Mouse (Mus musculus) limb, embryonic 11.5 days (tissue): ENCODE results near the gene Dnah5. TPM values are rescaled to one million over a fixed set of nuclear protein-coding genes. Genes with fewer than 3 reads are reported as not detected.

Experiments used
- ATAC-seq: fragments of 200-750 bp; cut with Nextera tagmentation; 2 replicates; pipeline ENCODE4 v1.8.0; 2017; ENCODE audit warnings: low read depth; ENCODE audit not compliant: insufficient number of reproducible peaks, low FRiP score, low TSS enrichment
- DNase-seq: peaks from one replicate; pipeline ENCODE4 v3.0.0-alpha.2; 2015; ENCODE audit warnings: low spot score
- H3K27ac ChIP-seq: fragments of 300-500 bp; sonication (generic); replicated peaks from 2 replicates; pipeline ENCODE4 v1.5.1; 2014; ENCODE audit warnings: low read depth, mild to moderate bottlenecking, low read length
- H3K27me3 ChIP-seq: fragments of 300-500 bp; sonication (generic); 2 replicates; pipeline ENCODE4 v1.6.1; 2014; ENCODE audit warnings: mild to moderate bottlenecking, low read length, mixed read lengths; ENCODE audit not compliant: control insufficient read depth, insufficient read depth
- H3K36me3 ChIP-seq: fragments of 300-500 bp; sonication (generic); 2 replicates; pipeline ENCODE4 v1.6.1; 2014; ENCODE audit warnings: mild to moderate bottlenecking, low read length, moderate library complexity, mixed read lengths; ENCODE audit not compliant: control insufficient read depth, insufficient read depth
- H3K4me1 ChIP-seq: fragments of 300-500 bp; sonication (generic); 2 replicates; pipeline ENCODE4 v1.6.1; 2014; ENCODE audit warnings: low read length, mixed read lengths; ENCODE audit not compliant: control insufficient read depth, insufficient read depth
- H3K4me2 ChIP-seq: fragments of 300-500 bp; sonication (generic); 2 replicates; pipeline ENCODE4 v1.6.1; 2014; ENCODE audit warnings: low read depth, mild to moderate bottlenecking, moderate library complexity; ENCODE audit not compliant: severe bottlenecking
- H3K4me3 ChIP-seq: fragments of 300-500 bp; sonication (generic); 2 replicates; pipeline ENCODE4 v1.5.1; 2014; ENCODE audit warnings: low read depth, low read length
- H3K9ac ChIP-seq: fragments of 300-500 bp; sonication (generic); 2 replicates; pipeline ENCODE4 v1.6.1; 2014; ENCODE audit warnings: mild to moderate bottlenecking, low read length
- H3K9me3 ChIP-seq: fragments of 300-500 bp; sonication (generic); 2 replicates; pipeline ENCODE4 v1.6.1; 2016; ENCODE audit warnings: low read length; ENCODE audit not compliant: control insufficient read depth
- WGBS: fragments of 180-500 bp; shearing (Covaris S2); extraction: QIAGEN DNeasy Blood & Tissue Kit; methylation state at CpG from one replicate; pipeline ENCODE4 v1.1.7; 2014; 5-methylcytosine and 5-hydroxymethylcytosine counted together
- polyA plus RNA-seq: library from polyadenylated mRNA; unstranded; fragments of >200 nt; fragmentation: Nextera tagmentation; extraction: Ambion mirVana; gene quantifications from 2 replicates; pipeline ENCODE4 v1.2.1, GENCODE M21; 2014

Gene Dnah5
- not detected in 2 replicates for polyA plus RNA-seq

- H3K27ac ChIP-seq = no peak within 1 kb of the TSS
- no peaks in the 10 kb centered on the region for H3K27me3 ChIP-seq
- no peak within 1 kb of the TSS for H3K4me3 ChIP-seq
- WGBS = 57% methylated on average over 20 of the region's 20 CpGs
- no peaks in the 10 kb centered on the region for H3K36me3 ChIP-seq
- no peaks in the 10 kb centered on the region for H3K4me1 ChIP-seq
- no peak within 1 kb of the TSS for H3K4me2 ChIP-seq
- DNase-seq = no peak
- H3K9ac ChIP-seq = no peak within 1 kb of the TSS
- no peak for ATAC-seq
- no peaks in the 10 kb centered on the region for H3K9me3 ChIP-seq
These were observed at the start of gene Dnah5 for GRCm38 (mm10) chr15:28203111-28204075. Gene Dnah5 (plus strand): TSS chr15:28203752.

GRCm38 (mm10) chr15:28154822-28155501, 48.6 kb upstream of the Dnah5 start:
- peak; percentile 72 for ATAC-seq
- peak overlapping the region; percentile 70 for H3K4me2 ChIP-seq
- H3K9ac ChIP-seq = 0 out of 2 replicates have a peak overlapping the region, but pooled peaks have one; percentile 35
- H3K27ac ChIP-seq = no peak overlapping the region
- DNase-seq = peak; percentile 74
- 7% methylated on average over 26 of the region's 27 CpGs for WGBS
- no peaks in the 10 kb centered on the region for H3K36me3 ChIP-seq
- no peaks in the 10 kb centered on the region for H3K9me3 ChIP-seq
- H3K4me1 ChIP-seq = 0 out of 2 replicates have a peak, but pooled peaks cover 2% of the 10 kb centered on the region
- no peaks in the 10 kb centered on the region for H3K27me3 ChIP-seq
- H3K4me3 ChIP-seq = peak overlapping the region; percentile 29

GRCm38 (mm10) chr15:28158771-28159489, 44.6 kb upstream of the Dnah5 start:
- Histone ChIP-seq H3K27ac (no peak overlapping the region), H3K4me3 (peak overlapping the region; percentile 27), H3K4me1 (0 out of 2 replicates have a peak, but pooled peaks cover 2% of the 10 kb centered on the region), H3K9ac (peak overlapping the region; percentile 47; the same call in 1 of the 2 replicates), H3K9me3 (no peaks in the 10 kb centered on the region), H3K36me3 (no peaks in the 10 kb centered on the region), H3K27me3 (0 out of 2 replicates have a peak, but pooled peaks cover 2% of the 10 kb centered on the region), H3K4me2 (peak overlapping the region; percentile 35)
- WGBS = 1% methylated on average over 19 of the region's 19 CpGs
- peak; percentile 70 for DNase-seq
- ATAC-seq = peak; percentile 37; the same call in 1 of the 2 replicates

GRCm38 (mm10) chr15:28162291-28162690, 41.3 kb upstream of the Dnah5 start:
- Histone ChIP-seq H3K4me3 (no peak overlapping the region), H3K4me1 (no peaks in the 10 kb centered on the region), H3K27me3 (0 out of 2 replicates have a peak, but pooled peaks cover 2% of the 10 kb centered on the region), H3K27ac (no peak overlapping the region), H3K9me3 (no peaks in the 10 kb centered on the region), H3K9ac (no peak overlapping the region), H3K4me2 (no peak overlapping the region), H3K36me3 (no peaks in the 10 kb centered on the region)
- WGBS = 90% methylated on average over 2 of the region's 2 CpGs
- ATAC-seq (no peak), DNase-seq (no peak)

GRCm38 (mm10) chr15:28165234-28165633, 38.3 kb upstream of the Dnah5 start:
- 89% methylated on average over 7 of the region's 7 CpGs for WGBS
- Histone ChIP-seq H3K9me3 (no peaks in the 10 kb centered on the region), H3K4me3 (no peak overlapping the region), H3K4me1 (no peaks in the 10 kb centered on the region), H3K9ac (no peak overlapping the region), H3K27me3 (0 out of 2 replicates have a peak, but pooled peaks cover 2% of the 10 kb centered on the region), H3K4me2 (no peak overlapping the region), H3K27ac (no peak overlapping the region), H3K36me3 (no peaks in the 10 kb centered on the region)
- ATAC-seq (no peak), DNase-seq (no peak)

- Histone ChIP-seq H3K4me3 (no peak overlapping the region), H3K36me3 (no peaks in the 10 kb centered on the region), H3K9ac (no peak overlapping the region), H3K9me3 (no peaks in the 10 kb centered on the region), H3K27me3 (no peaks in the 10 kb centered on the region), H3K27ac (no peak overlapping the region), H3K4me2 (no peak overlapping the region), H3K4me1 (no peaks in the 10 kb centered on the region)
- ATAC-seq (no peak), DNase-seq (no peak)
- WGBS = 89% methylated on average over 6 of the region's 6 CpGs
These were observed 37.5 kb upstream of the Dnah5 start for GRCm38 (mm10) chr15:28166090-28166489.

- no peak overlapping the region for H3K4me2 ChIP-seq
- H3K9me3 ChIP-seq = no peaks in the 10 kb centered on the region
- WGBS = 88% methylated on average over 11 of the region's 11 CpGs
- no peaks in the 10 kb centered on the region for H3K27me3 ChIP-seq
- H3K36me3 ChIP-seq = no peaks in the 10 kb centered on the region
- DNase-seq = no peak
- no peaks in the 10 kb centered on the region for H3K4me1 ChIP-seq
- H3K4me3 ChIP-seq = no peak overlapping the region
- no peak overlapping the region for H3K9ac ChIP-seq
- no peak for ATAC-seq
- H3K27ac ChIP-seq = no peak overlapping the region
These were observed 24.6 kb upstream of the Dnah5 start for GRCm38 (mm10) chr15:28178951-28179350.

GRCm38 (mm10) chr15:28179556-28179955, 24.0 kb upstream of the Dnah5 start:
- H3K4me2 ChIP-seq = no peak overlapping the region
- no peaks in the 10 kb centered on the region for H3K4me1 ChIP-seq
- no peaks in the 10 kb centered on the region for H3K36me3 ChIP-seq
- ATAC-seq = no peak
- H3K27me3 ChIP-seq = no peaks in the 10 kb centered on the region
- 72% methylated on average over 6 of the region's 6 CpGs for WGBS
- H3K9me3 ChIP-seq = no peaks in the 10 kb centered on the region
- no peak overlapping the region for H3K9ac ChIP-seq
- no peak overlapping the region for H3K4me3 ChIP-seq
- H3K27ac ChIP-seq = no peak overlapping the region
- DNase-seq = no peak
